Mouse (Mus musculus): Measurements from ENCODE around the gene Smyd3. TPM values are rescaled to one million over a fixed set of nuclear protein-coding genes. Genes with fewer than 3 reads are reported as not detected.

Gene Smyd3
- total and polyA plus RNA-seq, 2 experiments from 2014 or later, result 15.8 to 28.4 TPM

DNA sequence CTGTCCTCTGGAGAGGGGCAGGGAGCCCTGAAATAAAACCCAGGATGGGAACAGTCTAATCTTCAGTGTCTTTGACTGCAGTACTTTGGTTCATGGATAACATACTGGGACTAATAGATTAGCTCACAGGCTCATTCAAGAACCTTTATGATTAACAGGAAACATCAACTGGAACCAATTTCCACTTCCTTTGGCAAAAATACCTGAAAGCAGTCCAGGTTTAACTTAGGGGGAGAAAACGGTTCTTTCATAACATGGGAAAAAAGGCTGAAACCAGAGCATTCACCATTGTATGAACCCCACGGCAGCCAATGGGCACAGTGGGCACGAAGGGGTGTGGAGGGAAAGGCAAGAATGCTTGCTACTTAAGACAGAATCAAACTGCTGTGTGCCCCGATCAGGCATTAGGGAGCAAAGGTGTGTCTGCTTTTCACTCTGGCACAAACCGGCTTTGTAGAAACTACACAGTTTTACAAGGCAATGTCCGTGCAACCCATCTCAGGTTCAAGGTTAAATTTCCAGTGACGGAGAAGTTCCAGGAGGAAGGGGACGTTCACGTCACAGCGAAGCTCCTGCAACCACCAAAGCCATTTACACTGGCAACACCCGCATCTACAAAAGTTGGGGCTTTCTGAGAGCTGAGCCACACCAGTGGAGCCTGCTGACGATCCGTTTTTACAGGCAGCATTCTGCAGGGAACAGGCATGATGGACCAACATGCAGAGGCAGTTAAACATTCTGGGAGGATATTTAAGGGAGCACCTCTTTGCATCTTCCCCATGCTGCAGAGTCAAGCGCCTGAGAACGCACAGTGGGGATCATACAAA lies 458.3 kb downstream of the Smyd3 start:
- Histone ChIP-seq H3K4me2 (ENCODE audit: low read depth, low read length, poor library complexity, severe bottlenecking) (no peak overlapping the region), H3K4me3 (ENCODE audit: low read depth, low read length) (no peak overlapping the region), H3K9ac (replicated peaks; ENCODE audit: low read length, poor library complexity, severe bottlenecking) (no peak overlapping the region), H3K27ac (ENCODE audit: low read depth, low read length) (no peak overlapping the region), H3K36me3 (ENCODE audit: insufficient read depth, low read length) (no peaks in the 10 kb centered on the region), H3K9me3 (ENCODE audit: low read length) (no peaks in the 10 kb centered on the region), H3K27me3 (ENCODE audit: insufficient read depth, low read length) (no peaks in the 10 kb centered on the region), H3K4me1 (ENCODE audit: insufficient read depth, low read length) (peaks cover 9% of the 10 kb centered on the region)
- 78% methylated on average over 15 of the region's 15 CpGs for WGBS
- ATAC-seq (ENCODE audit: low FRiP score) (no peak), DNase-seq (ENCODE audit: low spot score) (no peak)
- TF ChIP-seq CTCF (IDR thresholded peaks at IDR 0.05), result no peak

DNA sequence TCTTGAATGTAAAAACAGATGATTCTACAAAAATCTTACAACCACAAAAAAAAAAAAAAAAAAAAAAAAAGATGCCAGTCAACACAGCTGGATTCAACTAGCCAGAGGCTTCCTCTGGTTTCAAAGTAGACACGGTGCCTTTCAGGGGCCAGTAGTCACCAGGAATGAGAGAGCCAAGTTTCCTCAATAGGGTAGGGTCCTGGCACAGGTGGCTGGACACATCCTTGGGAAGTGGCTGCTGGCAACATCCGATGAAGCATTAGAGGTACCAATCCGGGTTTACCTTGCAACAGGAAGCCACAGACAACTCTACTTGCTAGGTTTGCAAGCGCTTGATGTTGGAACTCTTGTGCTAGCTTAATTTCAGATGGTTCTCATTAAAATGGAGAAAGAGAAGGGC lies 459.2 kb downstream of the Smyd3 start:
- H3K4me3 ChIP-seq (ENCODE audit: low read depth, low read length), result no peak overlapping the region
- no peaks in the 10 kb centered on the region for H3K36me3 ChIP-seq (ENCODE audit: insufficient read depth, low read length)
- H3K9me3 ChIP-seq (ENCODE audit: low read length), result no peaks in the 10 kb centered on the region
- ATAC-seq (ENCODE audit: low FRiP score) (no peak), DNase-seq (ENCODE audit: low spot score) (no peak)
- no peaks in the 10 kb centered on the region for H3K27me3 ChIP-seq (ENCODE audit: insufficient read depth, low read length)
- no peak overlapping the region for H3K27ac ChIP-seq (ENCODE audit: low read depth, low read length)
- H3K4me2 ChIP-seq (ENCODE audit: low read depth, low read length, poor library complexity, severe bottlenecking), result no peak overlapping the region
- WGBS, result 77% methylated on average over 4 of the region's 4 CpGs
- H3K4me1 ChIP-seq (ENCODE audit: insufficient read depth, low read length), result peaks cover 9% of the 10 kb centered on the region
- no peak overlapping the region for H3K9ac ChIP-seq (replicated peaks; ENCODE audit: low read length, poor library complexity, severe bottlenecking)
- no peak for TF ChIP-seq CTCF (IDR thresholded peaks at IDR 0.05)

DNA sequence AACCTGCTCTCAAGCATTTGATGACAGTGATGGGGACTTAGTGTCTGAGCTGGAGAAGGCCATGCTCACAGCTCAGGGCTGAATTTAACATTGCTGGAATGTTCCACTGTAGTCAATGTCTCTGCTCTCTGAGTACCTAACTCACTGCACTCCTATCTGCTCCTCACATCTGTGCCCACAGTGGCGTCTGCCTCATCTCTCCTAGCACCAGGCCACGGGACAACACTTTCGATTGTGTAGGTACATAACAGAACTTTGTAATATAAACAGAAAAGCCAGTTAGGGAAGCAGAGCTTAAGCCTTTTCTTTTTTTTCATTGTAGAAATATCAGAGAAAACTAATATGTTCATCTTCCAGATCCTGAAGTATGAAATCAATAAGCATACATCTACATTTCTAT lies 462.1 kb downstream of the Smyd3 start:
- peaks cover 4% of the 10 kb centered on the region; the same call in 1 of the 2 replicates for H3K4me1 ChIP-seq (ENCODE audit: insufficient read depth, low read length)
- no peak for ATAC-seq (ENCODE audit: low FRiP score)
- H3K9ac ChIP-seq (replicated peaks; ENCODE audit: low read length, poor library complexity, severe bottlenecking), result no peak overlapping the region
- H3K4me3 ChIP-seq (ENCODE audit: low read depth, low read length), result no peak overlapping the region
- no peaks in the 10 kb centered on the region for H3K36me3 ChIP-seq (ENCODE audit: insufficient read depth, low read length)
- no peak for TF ChIP-seq CTCF (IDR thresholded peaks at IDR 0.05)
- H3K27ac ChIP-seq (ENCODE audit: low read depth, low read length), result no peak overlapping the region
- 81% methylated on average over 3 of the region's 3 CpGs for WGBS
- H3K27me3 ChIP-seq (ENCODE audit: insufficient read depth, low read length), result no peaks in the 10 kb centered on the region
- no peak for DNase-seq (ENCODE audit: low spot score)
- H3K4me2 ChIP-seq (ENCODE audit: low read depth, low read length, poor library complexity, severe bottlenecking), result no peak overlapping the region
- H3K9me3 ChIP-seq (ENCODE audit: low read length), result no peaks in the 10 kb centered on the region

DNA sequence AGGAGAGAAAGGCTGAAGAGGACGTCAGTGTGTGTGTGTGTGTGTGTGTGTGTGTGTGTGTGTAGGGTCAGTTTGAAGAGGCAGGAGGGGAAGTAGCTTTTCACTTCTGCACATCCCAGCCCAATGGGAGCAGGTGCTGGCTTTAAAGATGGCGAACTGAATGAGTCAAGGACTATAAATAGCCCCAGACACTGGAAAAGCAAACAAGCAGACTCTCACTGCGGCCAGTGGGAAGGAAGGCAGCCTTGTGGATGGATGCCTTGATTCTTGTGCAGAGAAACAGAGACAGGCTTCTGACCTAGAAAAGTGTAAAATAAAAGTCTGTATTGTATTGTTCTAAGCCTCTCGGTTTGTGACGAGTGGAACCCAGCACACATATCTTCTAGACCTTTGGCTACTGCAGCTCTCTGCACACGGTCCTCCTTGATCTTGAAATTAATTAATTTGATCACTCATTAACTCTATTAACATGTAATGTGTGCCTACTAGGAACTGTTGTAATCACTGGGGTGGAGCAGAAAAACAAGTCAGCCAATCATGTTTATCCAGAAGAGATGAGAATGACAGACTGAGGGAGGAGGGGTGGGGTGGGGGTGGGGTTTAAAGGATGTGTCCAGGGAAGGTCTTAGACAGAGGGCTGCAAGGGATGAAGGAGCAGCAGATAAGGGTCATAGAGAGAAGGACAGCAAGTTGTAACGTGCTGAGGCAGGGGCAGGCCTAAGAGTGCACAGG lies 463.3 kb downstream of the Smyd3 start:
- H3K27ac ChIP-seq (ENCODE audit: low read depth, low read length), result no peak overlapping the region
- no peaks in the 10 kb centered on the region for H3K27me3 ChIP-seq (ENCODE audit: insufficient read depth, low read length)
- H3K4me2 ChIP-seq (ENCODE audit: low read depth, low read length, poor library complexity, severe bottlenecking), result no peak overlapping the region
- H3K9me3 ChIP-seq (ENCODE audit: low read length), result no peaks in the 10 kb centered on the region
- ATAC-seq (ENCODE audit: low FRiP score) (no peak), DNase-seq (ENCODE audit: low spot score) (no peak)
- 73% methylated on average over 7 of the region's 7 CpGs for WGBS
- H3K36me3 ChIP-seq (ENCODE audit: insufficient read depth, low read length), result no peaks in the 10 kb centered on the region
- TF ChIP-seq CTCF (IDR thresholded peaks at IDR 0.05), result no peak
- H3K4me3 ChIP-seq (ENCODE audit: low read depth, low read length), result no peak overlapping the region
- no peaks in the 10 kb centered on the region for H3K4me1 ChIP-seq (ENCODE audit: insufficient read depth, low read length)
- no peak overlapping the region for H3K9ac ChIP-seq (replicated peaks; ENCODE audit: low read length, poor library complexity, severe bottlenecking)

DNA sequence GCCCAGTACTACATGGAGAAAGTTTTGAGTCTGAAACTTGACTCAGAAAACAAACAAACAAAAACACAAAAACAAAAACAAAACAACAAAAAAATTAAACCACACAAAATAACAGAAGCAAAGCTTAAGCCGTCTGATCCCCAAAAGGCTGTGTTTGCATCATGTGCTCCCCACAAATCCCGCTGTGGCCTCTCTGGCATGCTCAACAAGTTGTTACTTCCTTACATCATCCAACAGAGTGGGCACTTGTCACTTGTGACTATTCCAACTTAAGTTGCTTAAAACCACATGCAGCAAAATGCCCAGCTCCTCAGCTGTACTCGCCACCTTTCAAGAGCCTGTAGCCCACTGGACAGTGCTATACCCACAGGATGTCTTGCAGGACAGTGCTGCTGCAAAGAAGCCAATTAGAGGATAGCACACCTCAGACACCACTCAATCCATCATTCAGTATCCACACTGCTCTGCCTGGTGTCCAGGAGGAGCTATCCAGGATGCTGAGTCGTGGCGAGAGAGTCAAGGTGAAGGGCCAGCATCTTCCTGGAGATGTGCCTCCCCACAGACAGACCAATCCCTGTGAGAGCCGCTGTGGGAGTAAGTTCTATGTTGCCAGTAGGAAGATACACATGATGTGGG lies 465.2 kb downstream of the Smyd3 start:
- H3K27me3 ChIP-seq (ENCODE audit: insufficient read depth, low read length), result no peaks in the 10 kb centered on the region
- 96% methylated on average over 6 of the region's 6 CpGs for WGBS
- no peak overlapping the region for H3K4me2 ChIP-seq (ENCODE audit: low read depth, low read length, poor library complexity, severe bottlenecking)
- ATAC-seq (ENCODE audit: low FRiP score), result no peak
- H3K36me3 ChIP-seq (ENCODE audit: insufficient read depth, low read length), result no peaks in the 10 kb centered on the region
- no peak for TF ChIP-seq CTCF (IDR thresholded peaks at IDR 0.05)
- H3K9me3 ChIP-seq (ENCODE audit: low read length), result no peaks in the 10 kb centered on the region
- H3K9ac ChIP-seq (replicated peaks; ENCODE audit: low read length, poor library complexity, severe bottlenecking), result no peak overlapping the region
- H3K4me3 ChIP-seq (ENCODE audit: low read depth, low read length), result no peak overlapping the region
- H3K27ac ChIP-seq (ENCODE audit: low read depth, low read length), result no peak overlapping the region
- H3K4me1 ChIP-seq (ENCODE audit: insufficient read depth, low read length), result no peaks in the 10 kb centered on the region
- no peak for DNase-seq (ENCODE audit: low spot score)

All from midbrain, postnatal 0 days (tissue).